Mouse (Mus musculus): ENCODE measurements around the gene Inafm1. TPM values are rescaled to one million over a fixed set of nuclear protein-coding genes. Genes with fewer than 3 reads are reported as not detected.

Gene Inafm1
- 20.1 and 23.7 TPM in 2 replicates for polyA plus RNA-seq (2012; rRNA removed)

GRCm38 (mm10) chr7:16273081-16273765, at the start of gene Inafm1:
Gene Inafm1 (minus strand): TSS chr7:16273617.

DNA sequence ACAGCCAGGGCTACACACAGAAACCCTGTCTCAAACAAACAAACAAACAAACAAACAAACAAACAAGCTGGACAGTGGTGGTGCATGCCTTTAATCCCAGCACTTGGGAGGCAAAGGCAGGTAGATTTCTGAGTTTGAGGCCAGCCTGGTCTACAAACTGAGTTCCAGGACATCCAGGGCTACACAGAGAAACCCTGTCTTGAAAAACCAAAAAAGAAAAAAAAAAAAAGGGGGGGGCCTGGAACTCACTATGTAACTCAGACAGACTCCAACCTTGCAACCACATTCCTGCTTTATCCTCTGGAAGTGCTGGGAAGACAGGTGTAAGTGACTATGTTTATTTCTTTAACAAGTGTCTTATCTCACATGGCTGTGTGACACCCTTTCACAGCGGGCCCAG, 34.7 kb upstream of the Inafm1 start, which contains the start of gene Bbc3:
Bbc3 (plus strand) TSS at position 301 of the 400 bp plus-strand sequence.

DNA sequence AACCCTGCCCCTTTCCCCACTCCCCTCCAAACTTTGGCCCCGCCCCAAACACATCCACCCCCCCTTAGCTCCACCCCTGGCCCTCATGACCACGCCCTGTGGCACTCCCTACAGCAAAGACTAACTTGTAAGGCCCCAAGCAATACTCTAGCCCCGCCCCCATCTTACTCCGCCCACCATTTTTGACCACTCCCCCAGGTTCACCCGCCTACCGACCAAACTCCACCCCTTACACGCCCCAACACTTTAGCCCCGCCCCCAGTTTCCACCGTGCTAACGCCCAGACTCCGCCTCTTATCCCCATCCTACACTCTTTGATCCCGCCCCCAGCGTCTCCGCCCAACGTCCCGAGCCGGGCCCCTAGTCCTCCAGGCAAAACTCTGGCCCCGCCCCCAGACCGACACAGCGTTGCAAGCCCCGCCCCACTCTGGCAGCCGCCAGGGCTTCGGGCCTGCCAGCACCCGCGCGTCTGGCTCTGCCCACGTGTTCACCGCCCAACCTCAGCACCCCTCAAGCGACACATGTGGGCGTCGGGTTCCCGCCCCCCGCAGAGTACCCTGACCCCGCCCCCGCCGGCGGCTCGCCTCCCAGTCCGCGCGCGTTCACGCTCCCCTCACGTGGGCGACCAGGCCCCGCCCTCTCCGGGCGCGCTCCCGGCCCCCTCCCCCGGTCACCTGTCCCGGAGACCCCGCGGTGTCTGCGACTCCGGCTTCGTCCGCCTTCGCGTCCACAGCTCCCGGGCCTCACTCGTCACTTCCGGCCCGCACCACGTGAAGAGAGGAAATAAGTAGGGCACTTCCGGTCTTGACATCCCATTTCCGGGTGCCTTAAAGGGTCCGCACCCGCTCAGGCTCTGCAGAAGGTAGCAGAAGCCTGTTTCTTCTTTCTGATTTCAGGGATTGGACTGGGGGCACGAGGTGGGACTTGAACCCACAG, 12.9 kb upstream of the Inafm1 start, which contains the start of gene Ccdc9:
Ccdc9 (minus strand) TSS at position 770 of the 936 bp plus-strand sequence.

GRCm38 (mm10) chr7:16259110-16259590, 14.3 kb downstream of the Inafm1 start, which contains the start of gene C5ar1:
Gene C5ar1 (minus strand): TSS chr7:16259540.

GRCm38 (mm10) chr7:16244067-16244466, 29.4 kb downstream of the Inafm1 start, which contains the start of gene C5ar2:
Gene C5ar2 (minus strand): TSS chr7:16244154.

Other genes with a start within 250 kb of the Inafm1 start
- gene Bicra, start 225.7 kb downstream of the Inafm1 start, polyA plus RNA-seq (2012; rRNA removed) = 14.4 and 18.2 TPM in 2 replicates
- 0.02 and 0.06 TPM in 2 replicates for gene Zfp541, start 211.8 kb downstream of the Inafm1 start, polyA plus RNA-seq (2012; rRNA removed)
- gene Napa, start 175.2 kb downstream of the Inafm1 start, polyA plus RNA-seq (2012; rRNA removed) = 89.3 and 171 TPM in 2 replicates
- gene Kptn, start 153.7 kb downstream of the Inafm1 start, polyA plus RNA-seq (2012; rRNA removed) = 22.1 and 26.5 TPM in 2 replicates
- gene Slc8a2, start 143.8 kb downstream of the Inafm1 start, polyA plus RNA-seq (2012; rRNA removed) = 9.7 and 12.6 TPM in 2 replicates
- gene Meis3, start 98.5 kb downstream of the Inafm1 start, polyA plus RNA-seq (2012; rRNA removed) = 80.4 and 100 TPM in 2 replicates
- gene Dhx34, start 51.6 kb downstream of the Inafm1 start, polyA plus RNA-seq (2012; rRNA removed) = 14.1 and 16.5 TPM in 2 replicates
- 0.07 and 0.13 TPM in 2 replicates for gene C5ar2, start 29.5 kb downstream of the Inafm1 start, polyA plus RNA-seq (2012; rRNA removed)
- 0.98 and 3.1 TPM in 2 replicates for gene C5ar1, start 14.1 kb downstream of the Inafm1 start, polyA plus RNA-seq (2012; rRNA removed)
- 79.2 and 222 TPM in 2 replicates for gene Ccdc9, start 13.2 kb upstream of the Inafm1 start, polyA plus RNA-seq (2012; rRNA removed)
- gene Bbc3, start 34.8 kb upstream of the Inafm1 start, polyA plus RNA-seq (2012; rRNA removed) = 9.5 and 14.2 TPM in 2 replicates
- gene Sae1, start 114.2 kb upstream of the Inafm1 start, polyA plus RNA-seq (2012; rRNA removed) = 217 and 361 TPM in 2 replicates
- 57.7 and 93.9 TPM in 2 replicates for gene Zc3h4, start 127.3 kb upstream of the Inafm1 start, polyA plus RNA-seq (2012; rRNA removed)
- 39.6 and 43.5 TPM in 2 replicates for gene Tmem160, start 179.2 kb upstream of the Inafm1 start, polyA plus RNA-seq (2012; rRNA removed)
- 0.27 and 1.0 TPM in 2 replicates for gene Npas1, start 204.1 kb upstream of the Inafm1 start, polyA plus RNA-seq (2012; rRNA removed)